Comparison of ENCODE assay signal across 8 mouse cellular contexts in the genomic region with DNA sequence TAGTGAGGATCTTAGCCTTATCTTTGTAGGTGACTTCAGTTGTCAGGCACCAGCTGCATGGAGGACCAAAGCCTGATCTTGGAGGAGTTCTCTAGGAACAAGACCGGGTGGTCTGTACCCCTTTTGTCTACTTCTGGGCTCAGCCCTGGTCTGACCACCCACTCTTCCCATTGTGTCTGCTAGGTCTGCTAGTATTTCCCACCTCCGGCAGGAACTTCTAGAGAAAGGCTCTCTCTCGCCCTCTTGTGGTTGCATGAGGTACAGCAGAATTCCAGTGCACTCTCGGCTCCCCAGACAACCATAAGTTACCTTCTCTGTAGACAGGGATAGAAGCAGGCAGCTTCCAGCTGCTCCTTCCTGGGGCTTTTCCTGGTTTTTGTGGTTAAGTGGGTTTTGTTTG. TPM values are rescaled to one million over a fixed set of nuclear protein-coding genes. Genes with fewer than 3 reads are reported as not detected.
A peak's percentile ranks its signal among the peaks of the same experiment; 100 is the strongest.
DNase-seq lines count a peak whose midpoint lies in the region; ATAC-seq and TF ChIP-seq lines count a peak whose summit lies in the region.

No protein-coding gene starts in this region.

- H3K4me3 ChIP-seq in G1E (ENCODE audit: low read depth, low read length), result no peak overlapping the region
- no peak overlapping the region for H3K4me3 ChIP-seq in forebrain, embryonic 15.5 days
- H3K4me3 ChIP-seq in layer of hippocampus, adult 2 months, result no peak overlapping the region
- no peak overlapping the region for H3K4me3 ChIP-seq in lung, embryonic 14.5 days (ENCODE audit: low read depth, low read length)
- no peak overlapping the region for H3K4me3 ChIP-seq in thymus, adult 2 months (ENCODE audit: control insufficient read depth, insufficient read depth, low read length)

- H3K4me1 ChIP-seq in G1E (ENCODE audit: insufficient read depth, low read depth, low read length), result peaks cover 43% of the 10 kb centered on the region
- H3K4me1 ChIP-seq in forebrain, embryonic 15.5 days, result peaks cover 12% of the 10 kb centered on the region
- peaks cover 17% of the 10 kb centered on the region for H3K4me1 ChIP-seq in lung, embryonic 14.5 days (ENCODE audit: insufficient read depth)
- no peaks in the 10 kb centered on the region for H3K4me1 ChIP-seq in thymus, adult 2 months (replicated peaks; ENCODE audit: control insufficient read depth, insufficient read depth, low read length)

- no peak overlapping the region for H3K4me2 ChIP-seq in forebrain, embryonic 15.5 days (replicated peaks)
- H3K4me2 ChIP-seq in lung, embryonic 14.5 days, result no peak overlapping the region

- H3K36me3 ChIP-seq in G1E (replicated peaks), result no peaks in the 10 kb centered on the region
- no peaks in the 10 kb centered on the region for H3K36me3 ChIP-seq in forebrain, embryonic 15.5 days
- no peaks in the 10 kb centered on the region for H3K36me3 ChIP-seq in lung, embryonic 14.5 days (ENCODE audit: insufficient read depth)
- no peaks in the 10 kb centered on the region for H3K36me3 ChIP-seq in thymus, adult 2 months (ENCODE audit: control insufficient read depth, insufficient read depth, low read length)

- no peak for TF ChIP-seq POLR2A in thymus, adult 2 months (IDR thresholded peaks at IDR 0.05; ENCODE audit: control insufficient read depth, extremely low read depth, insufficient read depth, low read length, poor library complexity)

- peak; percentile 93 for TF ChIP-seq CTCF in G1E (IDR thresholded peaks at IDR 0.05; ENCODE audit: low read depth, low read length)
- peak; percentile 95 for TF ChIP-seq CTCF in layer of hippocampus, adult 2 months (conservative IDR thresholded peaks at IDR 0.05)
- peak; percentile 97 for TF ChIP-seq CTCF in lung, embryonic 14.5 days (IDR thresholded peaks at IDR 0.05; ENCODE audit: low read depth)
- TF ChIP-seq CTCF in thymus, adult 2 months (IDR thresholded peaks at IDR 0.05; ENCODE audit: borderline replicate concordance, control insufficient read depth, extremely low read depth, insufficient read depth, low read length, poor library complexity), result peak; percentile 43; the same call in 1 of the 2 replicates

- H3K9ac ChIP-seq in forebrain, embryonic 15.5 days (replicated peaks), result no peak overlapping the region
- H3K9ac ChIP-seq in lung, embryonic 14.5 days, result no peak overlapping the region

- ATAC-seq in G1E (ENCODE audit: extremely low read depth, insufficient number of reproducible peaks, low FRiP score, poor library complexity, severe bottlenecking), result peak; percentile 8; the same call in 1 of the 2 replicates
- peak; percentile 66 for ATAC-seq in forebrain, embryonic 15.5 days (replicated peaks)
- ATAC-seq in lung, embryonic 14.5 days (ENCODE audit: insufficient read depth), result peak; percentile 47; the same call in 1 of the 2 replicates

- no peaks in the 10 kb centered on the region for H3K9me3 ChIP-seq in G1E (replicated peaks)
- H3K9me3 ChIP-seq in forebrain, embryonic 15.5 days, result no peaks in the 10 kb centered on the region
- H3K9me3 ChIP-seq in lung, embryonic 14.5 days (ENCODE audit: low read depth, low read length), result no peaks in the 10 kb centered on the region

- WGBS in forebrain, embryonic 15.5 days, result 0% methylated on average over 4 of the region's 4 CpGs
- 2% methylated on average over 4 of the region's 4 CpGs for WGBS in lung, embryonic 14.5 days
- WGBS in thymus, adult 2 months, result 3% methylated on average over 4 of the region's 4 CpGs

- DNase-seq in G1E (ENCODE audit: low spot score), result peak; percentile 63
- DNase-seq in cerebellum, adult 11 months, result peak; percentile 79
- DNase-seq in heart, postnatal 4 days, result peak; percentile 90
- peak; percentile 80 to 89 for DNase-seq in layer of hippocampus, adult 2 months (ENCODE audit: low spot score in 2 of 2)
- peak; percentile 94 for DNase-seq in lung, embryonic 14.5 days
- DNase-seq in ovary, adult 18-20 months (ENCODE audit: low spot score), result peak; percentile 54
- DNase-seq in thymus, adult 2 months, result peak; percentile 76

- H3K27me3 ChIP-seq in G1E (ENCODE audit: insufficient read depth, low read length), result peaks cover 35% of the 10 kb centered on the region
- H3K27me3 ChIP-seq in forebrain, embryonic 15.5 days, result no peaks in the 10 kb centered on the region
- H3K27me3 ChIP-seq in lung, embryonic 14.5 days (ENCODE audit: insufficient read depth, low read length), result no peaks in the 10 kb centered on the region
- H3K27me3 ChIP-seq in thymus, adult 2 months (ENCODE audit: control insufficient read depth, insufficient read depth, low read length), result no peaks in the 10 kb centered on the region; the same call in 1 of the 2 replicates

- no peak overlapping the region for H3K27ac ChIP-seq in forebrain, embryonic 15.5 days (replicated peaks)
- H3K27ac ChIP-seq in layer of hippocampus, adult 2 months, result no peak overlapping the region
- H3K27ac ChIP-seq in lung, embryonic 14.5 days (ENCODE audit: low read depth), result no peak overlapping the region
- no peak overlapping the region for H3K27ac ChIP-seq in thymus, adult 2 months (ENCODE audit: control insufficient read depth, insufficient read depth, low read length)

RNA-seq across cellular contexts. Expression of gene Pofut2, which starts 6.2 kb away (rescaled TPM):
- total RNA-seq in G1E (2014; fragmentation: Nextera tagmentation), result 26.6 and 31.3 TPM in 2 replicates
- total RNA-seq in G1E (2017), result 17.6 and 23.7 TPM in 2 replicates
- polyA plus RNA-seq in G1E (2012), result 51.5 and 55.7 TPM in 2 replicates
- polyA plus RNA-seq in forebrain, embryonic 15.5 days (2015; fragmentation: Nextera tagmentation; extraction: Ambion mirVana), result 45.2 and 53.4 TPM in 2 replicates
- total RNA-seq in heart, postnatal 4 days (2021), result 10 to 100 TPM; 69.1 to 71.0 TPM
- 10 to 100 TPM; 29.5 to 30.1 TPM for total RNA-seq in layer of hippocampus, adult 2 months (2021)
- polyA plus RNA-seq in lung, embryonic 14.5 days (2014; fragmentation: Nextera tagmentation; extraction: Ambion mirVana), result 128 and 135 TPM in 2 replicates
- 50.4 and 60.0 TPM in 2 replicates for polyA plus RNA-seq in thymus, adult 2 months (2012; rRNA removed)

Comparison
In these comparisons a context has a peak if more than half of its experiments do, and no peak if none do; other contexts are left out.
1. ATAC-seq: peak in every context shown above with its lines; median percentile 66 in forebrain, embryonic 15.5 days; 47 in lung, embryonic 14.5 days; 8 in G1E.
2. CTCF ChIP-seq: peak in every context shown above with its lines; median percentile 97 in lung, embryonic 14.5 days; 95 in layer of hippocampus, adult 2 months; 93 in G1E; 43 in thymus, adult 2 months.